ENCODE assay signal across 9 mouse cellular contexts in the genomic region with DNA sequence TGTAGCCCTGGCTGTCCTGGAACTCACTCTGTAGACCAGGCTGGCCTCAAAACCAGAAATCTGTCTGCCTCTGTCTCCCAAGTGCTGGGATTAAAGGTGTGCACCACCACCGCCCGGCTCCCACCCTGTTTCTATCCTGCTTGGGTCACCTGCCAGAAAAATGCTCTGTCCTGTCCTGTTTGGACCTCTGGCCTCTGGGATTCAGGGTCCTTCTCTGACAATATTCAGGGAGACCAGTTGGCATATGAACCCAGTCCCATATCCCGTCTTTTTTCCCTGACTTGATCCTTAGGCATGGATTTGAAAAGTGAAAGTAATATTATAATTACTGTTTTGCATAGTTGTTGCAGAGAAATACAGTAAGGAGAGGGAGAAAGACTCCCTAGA. TPM values are rescaled to one million over a fixed set of nuclear protein-coding genes. Genes with fewer than 3 reads are reported as not detected.
DNase-seq lines count a peak whose midpoint lies in the region; ATAC-seq and TF ChIP-seq lines count a peak whose summit lies in the region.
"Had no signal": no experiment of that assay in that cellular context is flagged by ENCODE, and none has a peak within 500 bp of the region (broad histone marks: within the 10 kb centered on the region; RNA-seq: fewer than 3 reads in every experiment).

No protein-coding gene starts in this region.

- H3K4me1 ChIP-seq in kidney, postnatal 0 days (replicated peaks; ENCODE audit: insufficient read depth, low read length): no peaks in the 10 kb centered on the region
- peaks cover 10% of the 10 kb centered on the region for H3K4me1 ChIP-seq in bone marrow macrophage, adult 2 months (ENCODE audit: control insufficient read depth, insufficient read depth, low read length)
- H3K4me1 ChIP-seq in liver, embryonic 14.5 days (replicated peaks; ENCODE audit: control insufficient read depth in 2 of 2, insufficient read depth in 2 of 2, low read length in 1 of 2): peaks cover 5 to 14% of the 10 kb centered on the region in 2 experiments; a peak in 3 of 4 replicates

- TF ChIP-seq POLR2A in bone marrow macrophage, adult 2 months (IDR thresholded peaks at IDR 0.05; ENCODE audit: borderline replicate concordance, low read depth, low read length): no peak

- peak overlapping the region; percentile 24; the same call in 1 of the 2 replicates for H3K9ac ChIP-seq in kidney, postnatal 0 days (ENCODE audit: low read depth, low read length)
- no peak overlapping the region for H3K9ac ChIP-seq in liver, embryonic 14.5 days (replicated peaks)

- ATAC-seq in kidney, postnatal 0 days (replicated peaks; ENCODE audit: low FRiP score, low read depth): no peak
- ATAC-seq in liver, embryonic 14.5 days (ENCODE audit: insufficient read depth): no peak

- no peaks in the 10 kb centered on the region for H3K9me3 ChIP-seq in kidney, postnatal 0 days (replicated peaks; ENCODE audit: low read length)
- no peaks in the 10 kb centered on the region for H3K9me3 ChIP-seq in liver, embryonic 14.5 days (ENCODE audit: control insufficient read depth, low read length)
- H3K9me3 ChIP-seq: hindbrain, embryonic 10.5 days had no signal

- H3K27ac ChIP-seq in kidney, postnatal 0 days: no peak overlapping the region
- peak overlapping the region; percentile 94 for H3K27ac ChIP-seq in bone marrow macrophage, adult 2 months (ENCODE audit: insufficient read depth, low read depth, low read length)
- H3K27ac ChIP-seq in liver, embryonic 14.5 days: no peak overlapping the region

- WGBS in kidney, postnatal 0 days: 89% methylated on average over 3 of the region's 3 CpGs
- WGBS in liver, embryonic 14.5 days (ENCODE audit: insufficient replicate concordance): 69% methylated on average over 3 of the region's 3 CpGs

- no peaks in the 10 kb centered on the region for H3K27me3 ChIP-seq in kidney, postnatal 0 days (ENCODE audit: insufficient read depth, low read length)
- no peaks in the 10 kb centered on the region; the same call in 1 of the 2 replicates for H3K27me3 ChIP-seq in liver, embryonic 14.5 days (ENCODE audit: control insufficient read depth, insufficient read depth, low read length)

- peaks cover 24% of the 10 kb centered on the region for H3K36me3 ChIP-seq in kidney, postnatal 0 days (ENCODE audit: insufficient read depth, low read length)
- H3K36me3 ChIP-seq in liver, embryonic 14.5 days (replicated peaks; ENCODE audit: control insufficient read depth, insufficient read depth, low read depth): no peaks in the 10 kb centered on the region

- no peak for TF ChIP-seq CTCF in kidney, postnatal 0 days (IDR thresholded peaks at IDR 0.05; ENCODE audit: low read depth)
- TF ChIP-seq CTCF in bone marrow macrophage, adult 2 months (IDR thresholded peaks at IDR 0.05; ENCODE audit: low read depth, low read length): no peak
- no peak for TF ChIP-seq CTCF in liver, embryonic 14.5 days (IDR thresholded peaks at IDR 0.05; ENCODE audit: low read depth)

- no peak overlapping the region for H3K4me3 ChIP-seq in kidney, postnatal 0 days (replicated peaks; ENCODE audit: low read depth, low read length)
- H3K4me3 ChIP-seq in bone marrow macrophage, adult 2 months (ENCODE audit: insufficient read depth, low read length): peak overlapping the region; percentile 71
- H3K4me3 ChIP-seq in liver, embryonic 14.5 days (ENCODE audit: insufficient read depth in 1 of 2, low read depth in 2 of 2, low read length in 2 of 2): no peak overlapping the region

- TF ChIP-seq EP300 in liver, embryonic 14.5 days (IDR thresholded peaks at IDR 0.05; ENCODE audit: low read depth): no peak

- no peak overlapping the region for H3K4me2 ChIP-seq in kidney, postnatal 0 days (ENCODE audit: low read length)
- H3K4me2 ChIP-seq in liver, embryonic 14.5 days (ENCODE audit: low read depth): peak overlapping the region; percentile 1; the same call in 1 of the 2 replicates

- DNase-seq in cerebellum, adult 9-11 months: peak; percentile 62
- DNase-seq in cerebellum, postnatal 36 days: no peak
- DNase-seq in kidney, postnatal 0 days (ENCODE audit: low spot score): no peak
- DNase-seq in kidney, adult 9 months: no peak
- no peak for DNase-seq in liver, embryonic 14.5 days (ENCODE audit: low read depth in 3 of 3, low spot score in 3 of 3)
- DNase-seq in natural killer cell, adult 2 months (ENCODE audit: low spot score in 2 of 2): no peak
- DNase-seq in lung, postnatal 4 days: no peak

RNA-seq across cellular contexts. Expression of gene Grn, which starts 1.6 kb away (rescaled TPM):
- 191 and 209 TPM in 2 replicates for polyA plus RNA-seq in kidney, postnatal 0 days (2015; fragmentation: Nextera tagmentation; extraction: Ambion mirVana)
- polyA plus RNA-seq in bone marrow macrophage, adult 2 months (2012; ENCODE audit: insufficient read depth, insufficient read length, missing spikeins): 1,924 and 2,101 TPM in 2 replicates
- polyA plus RNA-seq in liver, embryonic 14.5 days (2012; rRNA removed): 25.4 and 28.9 TPM in 2 replicates
- polyA plus RNA-seq in liver, embryonic 14.5 days (2014; fragmentation: Nextera tagmentation; extraction: Ambion mirVana): 34.1 and 41.4 TPM in 2 replicates

RNA-seq across cellular contexts. Expression of gene Fam171a2, which starts 15.8 kb away (rescaled TPM):
- 5.9 and 6.4 TPM in 2 replicates for polyA plus RNA-seq in kidney, postnatal 0 days (2015; fragmentation: Nextera tagmentation; extraction: Ambion mirVana)
- polyA plus RNA-seq in bone marrow macrophage, adult 2 months (2012; ENCODE audit: insufficient read depth, insufficient read length, missing spikeins): not detected in 2 replicates
- polyA plus RNA-seq in liver, embryonic 14.5 days (2012; rRNA removed): 1.6 and 2.0 TPM in 2 replicates
- polyA plus RNA-seq in liver, embryonic 14.5 days (2014; fragmentation: Nextera tagmentation; extraction: Ambion mirVana): 0.17 and 0.35 TPM in 2 replicates

RNA-seq across cellular contexts. Expression of gene Slc25a39, which starts 24.0 kb away (rescaled TPM):
- polyA plus RNA-seq in kidney, postnatal 0 days (2015; fragmentation: Nextera tagmentation; extraction: Ambion mirVana): 352 and 383 TPM in 2 replicates
- polyA plus RNA-seq in bone marrow macrophage, adult 2 months (2012; ENCODE audit: insufficient read depth, insufficient read length, missing spikeins): 133 and 173 TPM in 2 replicates
- 167 and 187 TPM in 2 replicates for polyA plus RNA-seq in liver, embryonic 14.5 days (2012; rRNA removed)
- 339 and 363 TPM in 2 replicates for polyA plus RNA-seq in liver, embryonic 14.5 days (2014; fragmentation: Nextera tagmentation; extraction: Ambion mirVana)

RNA-seq across cellular contexts. Expression of gene Itga2b, which starts 38.2 kb away (rescaled TPM):
- 12.1 and 12.9 TPM in 2 replicates for polyA plus RNA-seq in kidney, postnatal 0 days (2015; fragmentation: Nextera tagmentation; extraction: Ambion mirVana)
- polyA plus RNA-seq in bone marrow macrophage, adult 2 months (2012; ENCODE audit: insufficient read depth, insufficient read length, missing spikeins): 2.3 and 2.5 TPM in 2 replicates
- polyA plus RNA-seq in liver, embryonic 14.5 days (2012; rRNA removed): 28.4 and 35.4 TPM in 2 replicates
- 20.0 and 27.3 TPM in 2 replicates for polyA plus RNA-seq in liver, embryonic 14.5 days (2014; fragmentation: Nextera tagmentation; extraction: Ambion mirVana)

RNA-seq across cellular contexts. Expression of gene Rundc3a, which starts 38.5 kb away (rescaled TPM):
- polyA plus RNA-seq in kidney, postnatal 0 days (2015; fragmentation: Nextera tagmentation; extraction: Ambion mirVana): 7.0 and 9.2 TPM in 2 replicates
- not detected in 2 replicates for polyA plus RNA-seq in bone marrow macrophage, adult 2 months (2012; ENCODE audit: insufficient read depth, insufficient read length, missing spikeins)
- 1.4 and 1.9 TPM in 2 replicates for polyA plus RNA-seq in liver, embryonic 14.5 days (2012; rRNA removed)
- polyA plus RNA-seq in liver, embryonic 14.5 days (2014; fragmentation: Nextera tagmentation; extraction: Ambion mirVana): 1.0 and 1.2 TPM in 2 replicates
